21 mouse cellular contexts compared by ENCODE assay signal in the genomic region with DNA sequence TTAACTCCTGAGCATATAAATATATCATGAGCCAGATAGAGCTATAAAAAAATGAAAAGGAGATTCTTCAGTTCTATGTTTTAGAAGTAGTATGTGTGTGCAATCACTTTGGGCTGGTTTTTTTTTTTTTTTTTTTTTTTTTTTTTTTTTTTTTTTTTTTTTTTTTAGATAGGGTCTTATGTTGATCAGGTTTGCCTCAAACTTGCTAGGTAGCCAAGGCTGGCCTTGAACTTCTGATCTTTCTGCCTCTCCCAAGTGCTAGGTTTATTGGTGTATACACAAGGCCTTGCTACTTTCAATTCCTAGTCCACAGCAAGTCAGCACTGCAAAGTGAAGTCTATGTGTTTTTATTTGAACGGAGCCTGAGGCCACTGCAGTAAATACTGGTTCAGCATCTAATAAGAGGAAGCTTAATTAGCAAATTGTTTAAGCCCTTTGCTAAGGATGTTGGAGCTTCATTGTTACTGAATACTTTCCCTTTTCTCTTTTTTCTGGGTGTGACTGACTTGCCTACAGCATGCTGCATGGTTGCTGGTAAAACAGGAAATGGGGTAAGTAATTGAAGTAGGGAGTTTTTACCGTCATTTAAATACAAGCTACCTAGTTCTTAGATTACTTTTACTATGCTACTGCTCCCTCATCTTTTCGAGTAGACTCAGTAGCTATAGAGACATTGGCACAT. TPM values are rescaled to one million over a fixed set of nuclear protein-coding genes. Genes with fewer than 3 reads are reported as not detected.
A peak's percentile ranks its signal among the peaks of the same experiment; 100 is the strongest.
DNase-seq lines count a peak whose midpoint lies in the region; ATAC-seq and TF ChIP-seq lines count a peak whose summit lies in the region.
"Had no signal": no experiment of that assay in that cellular context is flagged by ENCODE, and none has a peak within 500 bp of the region (broad histone marks: within the 10 kb centered on the region; RNA-seq: fewer than 3 reads in every experiment).

No protein-coding gene starts in this region.

- no peak overlapping the region for H3K4me3 ChIP-seq in heart, embryonic 12.5 days
- no peak overlapping the region for H3K4me3 ChIP-seq in ES-E14 (ENCODE audit: insufficient read depth in 1 of 2, low read depth in 1 of 2, low read length in 2 of 2, poor library complexity in 1 of 2, severe bottlenecking in 1 of 2)
- no peak overlapping the region for H3K4me3 ChIP-seq in hindbrain, postnatal 0 days (ENCODE audit: low read length)
- H3K4me3 ChIP-seq: embryonic facial prominence, embryonic 10.5 days; kidney, embryonic 15.5 days; neural tube, embryonic 15.5 days had no signal

- intact Hi-C loops in gastrocnemius, postnatal 14 days (cut with DNase I; ENCODE audit: low total_unique reads), result no loop called here

- WGBS in heart, embryonic 12.5 days, result 75% methylated on average over 3 of the region's 3 CpGs
- 64% methylated on average over 3 of the region's 3 CpGs for WGBS in hindbrain, postnatal 0 days

- H3K4me2 ChIP-seq in heart, embryonic 12.5 days, result no peak overlapping the region
- H3K4me2 ChIP-seq in hindbrain, postnatal 0 days (ENCODE audit: low read depth, low read length), result no peak overlapping the region
- H3K4me2 ChIP-seq: kidney, embryonic 15.5 days; neural tube, embryonic 15.5 days had no signal

- H3K36me3 ChIP-seq in heart, embryonic 12.5 days, result peaks cover 22% of the 10 kb centered on the region
- no peaks in the 10 kb centered on the region for H3K36me3 ChIP-seq in ES-E14 (ENCODE audit: control insufficient read depth, insufficient read depth, low read length, poor library complexity, severe bottlenecking)
- H3K36me3 ChIP-seq in hindbrain, postnatal 0 days (ENCODE audit: insufficient read depth, low read length), result no peaks in the 10 kb centered on the region
- H3K36me3 ChIP-seq: neural tube, embryonic 15.5 days had no signal

- peak; percentile 18 for DNase-seq in heart, adult 11 months
- DNase-seq in 416B (ENCODE audit: low read depth), result peak; percentile 23
- DNase-seq in ES-E14 (ENCODE audit: low read depth, low spot score), result no peak
- DNase-seq in induced T-regulatory cell, adult 2 months (ENCODE audit: low read depth), result peak; percentile 75
- DNase-seq in gastrocnemius, postnatal 14 days, result no peak
- DNase-seq in hindbrain, postnatal 0 days (ENCODE audit: low spot score), result no peak
- no peak for DNase-seq in urinary bladder, postnatal 4 days (ENCODE audit: low spot score in 2 of 2)
- DNase-seq: adrenal gland, postnatal 25 days; cerebellum, postnatal 25 days; heart, postnatal 10 days; left cerebral cortex, postnatal 4 days; lung, postnatal 14 days; right cerebral cortex, adult 18-20 months; thymus, adult 18-20 months had no signal

- no peak for ATAC-seq in heart, embryonic 12.5 days (ENCODE audit: insufficient number of reproducible peaks, low FRiP score)
- ATAC-seq in hindbrain, postnatal 0 days, result no peak
- ATAC-seq: hindbrain, embryonic 16.5 days; Patski had no signal

- H3K4me1 ChIP-seq in heart, embryonic 12.5 days (replicated peaks), result no peaks in the 10 kb centered on the region
- peaks cover 0 to 7% of the 10 kb centered on the region in 2 experiments; a peak in 2 of 4 replicates for H3K4me1 ChIP-seq in ES-E14 (ENCODE audit: control insufficient read depth in 2 of 2, insufficient read depth in 2 of 2, low read length in 2 of 2, poor library complexity in 1 of 2)
- H3K4me1 ChIP-seq in hindbrain, postnatal 0 days (ENCODE audit: insufficient read depth, low read length), result no peaks in the 10 kb centered on the region
- H3K4me1 ChIP-seq: embryonic facial prominence, embryonic 10.5 days; kidney, embryonic 15.5 days; neural tube, embryonic 15.5 days had no signal

- in situ Hi-C loops in ES-E14 (cut with MboI; ENCODE audit: low sequenced_read_pairs in 2 of 2, unreplicated experiment in 2 of 2), result no loop called here

- TF ChIP-seq CTCF in hindbrain, postnatal 0 days (IDR thresholded peaks at IDR 0.05; ENCODE audit: low read depth), result no peak

- H3K27me3 ChIP-seq in heart, embryonic 12.5 days (replicated peaks), result no peaks in the 10 kb centered on the region
- no peaks in the 10 kb centered on the region for H3K27me3 ChIP-seq in hindbrain, postnatal 0 days (ENCODE audit: insufficient read depth, low read length)
- H3K27me3 ChIP-seq: kidney, embryonic 15.5 days; neural tube, embryonic 15.5 days; Patski had no signal

- H3K9ac ChIP-seq in heart, embryonic 12.5 days, result no peak overlapping the region
- H3K9ac ChIP-seq in ES-E14 (ENCODE audit: insufficient read depth, low read depth, low read length, poor library complexity, severe bottlenecking), result no peak overlapping the region
- no peak overlapping the region for H3K9ac ChIP-seq in hindbrain, postnatal 0 days (replicated peaks; ENCODE audit: low read length)
- H3K9ac ChIP-seq: kidney, embryonic 15.5 days; liver, embryonic 14.5 days; neural tube, embryonic 15.5 days had no signal

- H3K9me3 ChIP-seq in heart, embryonic 12.5 days (replicated peaks), result no peaks in the 10 kb centered on the region
- no peaks in the 10 kb centered on the region for H3K9me3 ChIP-seq in ES-E14 (ENCODE audit: control insufficient read depth, insufficient read depth, low read depth, low read length)
- H3K9me3 ChIP-seq in hindbrain, postnatal 0 days (ENCODE audit: low read length), result no peaks in the 10 kb centered on the region
- H3K9me3 ChIP-seq: embryonic facial prominence, embryonic 10.5 days; kidney, embryonic 15.5 days; neural tube, embryonic 15.5 days had no signal

- no peak overlapping the region for H3K27ac ChIP-seq in heart, embryonic 12.5 days (ENCODE audit: poor library complexity, severe bottlenecking)
- H3K27ac ChIP-seq in ES-E14 (ENCODE audit: insufficient read depth, low read depth, low read length, poor library complexity, severe bottlenecking), result no peak overlapping the region; the same call in 1 of the 2 replicates
- H3K27ac ChIP-seq in hindbrain, postnatal 0 days, result no peak overlapping the region
- H3K27ac ChIP-seq: embryonic facial prominence, embryonic 10.5 days; kidney, embryonic 15.5 days; liver, embryonic 14.5 days; neural tube, embryonic 15.5 days had no signal

TF ChIP-seq in ES-E14, 5 proteins besides CTCF, POLR2A, EP300 and RAD21:
- TF ChIP-seq ZNF384 (IDR thresholded peaks at IDR 0.05; ENCODE audit: low read depth, low read length) (peak; percentile 92), MAFK (IDR thresholded peaks at IDR 0.05; ENCODE audit: insufficient read depth, low read depth, low read length) (no peak)

RNA-seq across cellular contexts. Expression of a gene that starts 33.8 kb away (rescaled TPM):
- polyA plus RNA-seq in heart, embryonic 12.5 days (2016; fragmentation: Nextera tagmentation; extraction: Ambion mirVana), result 29.6 and 32.3 TPM in 2 replicates
- 56.2 and 60.8 TPM in 2 replicates for total RNA-seq in ES-E14 (2012; rRNA removed)
- 10 to 100 TPM; 12.7 to 16.5 TPM for total RNA-seq in gastrocnemius, postnatal 14 days (2021)
- 16.1 and 19.5 TPM in 2 replicates for total RNA-seq in hindbrain, postnatal 0 days (2014; rRNA removed)
- 27.8 and 28.8 TPM in 2 replicates for polyA plus RNA-seq in hindbrain, postnatal 0 days (2015; fragmentation: Nextera tagmentation; extraction: Ambion mirVana)

RNA-seq across cellular contexts. Expression of a gene that starts 34.1 kb away (rescaled TPM):
- 18.0 and 18.5 TPM in 2 replicates for polyA plus RNA-seq in heart, embryonic 12.5 days (2016; fragmentation: Nextera tagmentation; extraction: Ambion mirVana)
- total RNA-seq in ES-E14 (2012; rRNA removed), result 22.7 and 28.8 TPM in 2 replicates
- 10 to 100 TPM in 1 of 2 experiments, 1 to 10 TPM in 1; 9.9 to 12.4 TPM for total RNA-seq in gastrocnemius, postnatal 14 days (2021)
- 9.0 and 11.8 TPM in 2 replicates for total RNA-seq in hindbrain, postnatal 0 days (2014; rRNA removed)
- 7.8 and 8.5 TPM in 2 replicates for polyA plus RNA-seq in hindbrain, postnatal 0 days (2015; fragmentation: Nextera tagmentation; extraction: Ambion mirVana)

Comparison
In these comparisons a context has a peak if more than half of its experiments do, and no peak if none do; other contexts are left out.
1. DNase-seq: peak in heart, adult 11 months (single experiment), 416B (single experiment) and induced T-regulatory cell, adult 2 months (single experiment); none in ES-E14 (single experiment), gastrocnemius, postnatal 14 days (single experiment), hindbrain, postnatal 0 days (single experiment) and urinary bladder, postnatal 4 days (0 of 2).